Mouse (Mus musculus): ENCODE data around the gene Acot7.

GRCm38 (mm10) chr4:152278986-152279385 lies 101.1 kb downstream of the Acot7 start:
- no peak for TF ChIP-seq CTCF (IDR thresholded peaks at IDR 0.05; ENCODE audit: insufficient read depth, low read length)
- TF ChIP-seq POLR2A (IDR thresholded peaks at IDR 0.05; ENCODE audit: borderline replicate concordance, extremely low read depth, low read depth, low read length), result no peak

Measured in lung, adult 2 months (tissue).